Mouse (Mus musculus): ENCODE measurements at regions not wholly inside any gene's neighbourhood (a gene's known extent, or its start where the extent isn't known, plus 50 kb on each side); places are given as distances from the start of the nearest gene placed in this dataset.
A peak's percentile ranks its signal among the peaks of the same experiment; 100 is the strongest.

GRCm38 (mm10) chr1:57032407-57032806 is 54.0 kb upstream of the Satb2 start:
- DNase-seq = no peak

- DNase-seq = no peak
Measured at GRCm38 (mm10) chr1:57033244-57033643, 54.8 kb upstream of the Satb2 start.

- no peak for DNase-seq
Measured at GRCm38 (mm10) chr1:57034411-57034810, 56.0 kb upstream of the Satb2 start.

- DNase-seq = no peak
Measured at GRCm38 (mm10) chr1:57036382-57036781, 57.9 kb upstream of the Satb2 start.

- DNase-seq = peak; percentile 42 to 49
Measured at GRCm38 (mm10) chr1:57040201-57040600, 61.8 kb upstream of the Satb2 start.

GRCm38 (mm10) chr1:57041578-57041977 is 63.1 kb upstream of the Satb2 start:
- DNase-seq = no peak

GRCm38 (mm10) chr1:57053836-57054235 is 75.4 kb upstream of the Satb2 start:
- DNase-seq = no peak

- DNase-seq = no peak
Measured at GRCm38 (mm10) chr1:57055976-57056375, 77.5 kb upstream of the Satb2 start.

GRCm38 (mm10) chr1:57059216-57059615 is 80.8 kb upstream of the Satb2 start:
- DNase-seq = no peak

- DNase-seq = no peak
Measured at GRCm38 (mm10) chr1:57075221-57075620, 96.8 kb upstream of the Satb2 start.

- no peak for DNase-seq
Measured at GRCm38 (mm10) chr1:57076696-57077095, 98.2 kb upstream of the Satb2 start.

GRCm38 (mm10) chr1:57080306-57080705 is 101.9 kb upstream of the Satb2 start:
- DNase-seq = no peak

GRCm38 (mm10) chr1:57083134-57083533 is 104.7 kb upstream of the Satb2 start:
- no peak for DNase-seq

GRCm38 (mm10) chr1:57083540-57084083 is 105.2 kb upstream of the Satb2 start:
- no peak for DNase-seq

- DNase-seq = peak; percentile 10 to 25
Measured at GRCm38 (mm10) chr1:57095361-57096247, 117.2 kb upstream of the Satb2 start.

- DNase-seq = no peak
Measured at GRCm38 (mm10) chr1:57096248-57096600, 117.8 kb upstream of the Satb2 start.

GRCm38 (mm10) chr1:57096740-57097139 is 118.3 kb upstream of the Satb2 start:
- DNase-seq = no peak

GRCm38 (mm10) chr1:57100614-57101013 is 122.2 kb upstream of the Satb2 start:
- DNase-seq = no peak

GRCm38 (mm10) chr1:57107308-57107707 is 128.9 kb upstream of the Satb2 start:
- no peak for DNase-seq

- DNase-seq = peak; percentile 5 to 6
Measured at GRCm38 (mm10) chr1:57120678-57121077, 142.2 kb upstream of the Satb2 start.

GRCm38 (mm10) chr1:57144181-57144580 is 165.7 kb upstream of the Satb2 start:
- no peak for DNase-seq

GRCm38 (mm10) chr1:57155869-57156268 is 177.4 kb upstream of the Satb2 start:
- no peak for DNase-seq

GRCm38 (mm10) chr1:57164443-57164842 is 186.0 kb upstream of the Satb2 start:
- DNase-seq = no peak

GRCm38 (mm10) chr1:57174289-57174890 is 195.9 kb upstream of the Satb2 start:
- DNase-seq = peak; percentile 14 to 18

All from cerebellum, postnatal 14 days (tissue).